Mouse (Mus musculus) bone marrow, adult 2 months (tissue): ENCODE measurements around the gene Dynlt1b.
"Not testable (repeated sequence)": the region's sequence is repeated elsewhere in the genome, so short reads cannot be mapped to it uniquely, and the experiment has no call there.

Experiments used
- CTCF ChIP-seq: fragments of 200-500 bp; IDR thresholded peaks from 2 replicates; pipeline ENCODE4 v1.5.1; 2011; ENCODE audit warnings: low read length, control low read depth; ENCODE audit not compliant: control insufficient read depth, insufficient read depth
- POLR2A ChIP-seq: fragments of 200-500 bp; IDR thresholded peaks from 2 replicates; pipeline ENCODE4 v1.6.1; 2011; ENCODE audit warnings: low read depth, mild to moderate bottlenecking, control low read depth, low read length, borderline replicate concordance; ENCODE audit not compliant: control insufficient read depth

- TF ChIP-seq CTCF, POLR2A: not testable (repeated sequence)
These were observed 47.1 kb downstream of the Dynlt1b start for GRCm38 (mm10) chr17:6477026-6477425.
